Mouse (Mus musculus) kidney, embryonic 15.5 days (tissue): ENCODE measurements around the gene C3. TPM values are rescaled to one million over a fixed set of nuclear protein-coding genes. Genes with fewer than 3 reads are reported as not detected.

ENCODE experiments used
- ATAC-seq: fragments of 200-750 bp; cut with Nextera tagmentation; replicated peaks from 2 replicates; pipeline ENCODE4 v1.8.0; 2017; ENCODE audit warnings: moderate TSS enrichment; ENCODE audit not compliant: low FRiP score
- H3K27ac ChIP-seq: fragments of 300-500 bp; sonication (generic); 2 replicates; pipeline ENCODE4 v1.5.1; 2015; ENCODE audit warnings: mild to moderate bottlenecking, inconsistent platforms
- H3K27me3 ChIP-seq: fragments of 300-500 bp; sonication (generic); 2 replicates; pipeline ENCODE4 v1.6.1; 2015; ENCODE audit warnings: inconsistent platforms
- H3K36me3 ChIP-seq: fragments of 300-500 bp; sonication (generic); 2 replicates; pipeline ENCODE4 v1.6.1; 2015; ENCODE audit warnings: inconsistent platforms
- H3K4me1 ChIP-seq: fragments of 300-500 bp; sonication (generic); 2 replicates; pipeline ENCODE4 v1.6.1; 2015; ENCODE audit warnings: inconsistent platforms
- H3K4me2 ChIP-seq: fragments of 300-500 bp; sonication (generic); 2 replicates; pipeline ENCODE4 v1.6.1; 2015; ENCODE audit warnings: moderate library complexity, mild to moderate bottlenecking, inconsistent platforms
- H3K4me3 ChIP-seq: fragments of 300-500 bp; sonication (generic); replicated peaks from 2 replicates; pipeline ENCODE4 v1.5.1; 2015; ENCODE audit warnings: mild to moderate bottlenecking, inconsistent platforms
- H3K9ac ChIP-seq: fragments of 300-500 bp; sonication (generic); 2 replicates; pipeline ENCODE4 v1.6.1; 2015; ENCODE audit warnings: mild to moderate bottlenecking, inconsistent platforms
- H3K9me3 ChIP-seq: fragments of 300-500 bp; sonication (generic); replicated peaks from 2 replicates; pipeline ENCODE4 v1.6.1; 2016; ENCODE audit warnings: inconsistent platforms
- WGBS: fragments of 180-500 bp; shearing (Covaris S2); methylation state at CpG from one replicate; pipeline ENCODE4 v1.1.7; 2015; ENCODE audit warnings: mixed read lengths; 5-methylcytosine and 5-hydroxymethylcytosine counted together
- polyA plus RNA-seq: library from polyadenylated mRNA; unstranded; fragments of >200 nt; fragmentation: Nextera tagmentation; extraction: Ambion mirVana; gene quantifications from 2 replicates; pipeline ENCODE4 v1.2.1, GENCODE M21; 2015

C3 gene
- polyA plus RNA-seq, 1 experiment from 2014 or later, result 5.4 TPM

GRCm38 (mm10) chr17:57249186-57250181 is 21.5 kb upstream of the C3 start, which contains the start of gene Trip10:
Gene Trip10, plus strand, starts transcription at chr17:57249455.
- Histone ChIP-seq H3K4me3 (peak within 1 kb of the TSS; percentile 74), H3K27ac (peak within 1 kb of the TSS; percentile 94), H3K27me3 (no peaks in the 10 kb centered on the region), H3K4me2 (peak within 1 kb of the TSS; percentile 94), H3K9ac (peak within 1 kb of the TSS; percentile 73), H3K4me1 (peaks cover 36% of the 10 kb centered on the region), H3K36me3 (peaks cover 24% of the 10 kb centered on the region), H3K9me3 (no peaks in the 10 kb centered on the region)
- peak; percentile 23 for ATAC-seq
- under 1% methylated on average over 50 of the region's 52 CpGs for WGBS

- Histone ChIP-seq H3K4me2 (peak overlapping the region; percentile 94), H3K4me3 (peak overlapping the region; percentile 74), H3K36me3 (peaks cover 24% of the 10 kb centered on the region), H3K9me3 (no peaks in the 10 kb centered on the region), H3K4me1 (peaks cover 36% of the 10 kb centered on the region), H3K27me3 (no peaks in the 10 kb centered on the region), H3K9ac (peak overlapping the region; percentile 42), H3K27ac (peak overlapping the region; percentile 94)
- WGBS, result 6% methylated on average over 13 of the region's 13 CpGs
- ATAC-seq, result no peak
Observed at GRCm38 (mm10) chr17:57248771-57249170, 20.8 kb upstream of the C3 start.

GRCm38 (mm10) chr17:57248201-57248699 is 20.3 kb upstream of the C3 start, which contains the start of gene Gpr108:
Gene Gpr108, minus strand, starts transcription at chr17:57248446.
- H3K9ac ChIP-seq, result peak within 1 kb of the TSS; percentile 73
- peaks cover 36% of the 10 kb centered on the region for H3K4me1 ChIP-seq
- H3K4me2 ChIP-seq, result peak within 1 kb of the TSS; percentile 94
- H3K4me3 ChIP-seq, result peak within 1 kb of the TSS; percentile 74
- H3K27me3 ChIP-seq, result no peaks in the 10 kb centered on the region
- under 1% methylated on average over 12 of the region's 12 CpGs for WGBS
- H3K9me3 ChIP-seq, result no peaks in the 10 kb centered on the region
- H3K36me3 ChIP-seq, result peaks cover 22% of the 10 kb centered on the region
- peak; percentile 61 for ATAC-seq
- H3K27ac ChIP-seq, result peak within 1 kb of the TSS; percentile 97

- WGBS, result under 1% methylated on average over 46 of the region's 46 CpGs
- peaks cover 36% of the 10 kb centered on the region for H3K4me1 ChIP-seq
- peak; percentile 92 for ATAC-seq
- H3K4me2 ChIP-seq, result peak overlapping the region; percentile 94
- peak overlapping the region; percentile 74 for H3K4me3 ChIP-seq
- H3K36me3 ChIP-seq, result peaks cover 24% of the 10 kb centered on the region
- H3K9ac ChIP-seq, result peak overlapping the region; percentile 73
- H3K27ac ChIP-seq, result peak overlapping the region; percentile 97
- H3K27me3 ChIP-seq, result no peaks in the 10 kb centered on the region
- no peaks in the 10 kb centered on the region for H3K9me3 ChIP-seq
Observed at GRCm38 (mm10) chr17:57247393-57248200, 19.7 kb upstream of the C3 start.

- Histone ChIP-seq H3K27me3 (no peaks in the 10 kb centered on the region), H3K27ac (peak overlapping the region; percentile 97), H3K36me3 (peaks cover 30% of the 10 kb centered on the region), H3K4me1 (peaks cover 36% of the 10 kb centered on the region), H3K4me2 (peak overlapping the region; percentile 94), H3K9ac (peak overlapping the region; percentile 73), H3K9me3 (no peaks in the 10 kb centered on the region), H3K4me3 (peak overlapping the region; percentile 74)
- peak; percentile 0; the same call in 1 of the 2 replicates for ATAC-seq
- 2% methylated on average over 18 of the region's 18 CpGs for whole genome bisulfite sequencing
Observed at GRCm38 (mm10) chr17:57246663-57247392, 18.9 kb upstream of the C3 start.

- Histone ChIP-seq H3K27me3 (no peaks in the 10 kb centered on the region), H3K4me1 (peaks cover 27% of the 10 kb centered on the region), H3K36me3 (peaks cover 35% of the 10 kb centered on the region), H3K9ac (no peak overlapping the region), H3K27ac (no peak overlapping the region), H3K4me2 (no peak overlapping the region), H3K9me3 (0 out of 2 replicates have a peak, but pooled peaks cover 3% of the 10 kb centered on the region), H3K4me3 (no peak overlapping the region)
- 90% methylated on average over 10 of the region's 10 CpGs for WGBS
- no peak for ATAC-seq
Observed at GRCm38 (mm10) chr17:57245311-57245929, 17.5 kb upstream of the C3 start.

- Histone ChIP-seq H3K4me1 (peaks cover 21% of the 10 kb centered on the region), H3K9me3 (0 out of 2 replicates have a peak, but pooled peaks cover 3% of the 10 kb centered on the region), H3K4me3 (no peak overlapping the region), H3K36me3 (peaks cover 35% of the 10 kb centered on the region), H3K27me3 (no peaks in the 10 kb centered on the region), H3K4me2 (no peak overlapping the region), H3K9ac (no peak overlapping the region), H3K27ac (no peak overlapping the region)
- 63% methylated on average over 10 of the region's 10 CpGs for WGBS
- no peak for ATAC-seq
Observed at GRCm38 (mm10) chr17:57243650-57244370, 15.9 kb upstream of the C3 start.

- peaks cover 6% of the 10 kb centered on the region; the same call in 1 of the 2 replicates for H3K4me1 ChIP-seq
- H3K27ac ChIP-seq, result no peak overlapping the region
- no peaks in the 10 kb centered on the region for H3K27me3 ChIP-seq
- no peak overlapping the region for H3K9ac ChIP-seq
- H3K9me3 ChIP-seq, result 0 out of 2 replicates have a peak, but pooled peaks cover 3% of the 10 kb centered on the region
- ATAC-seq, result no peak
- no peak overlapping the region for H3K4me2 ChIP-seq
- WGBS, result 92% methylated on average over 9 of the region's 9 CpGs
- H3K4me3 ChIP-seq, result no peak overlapping the region
- peaks cover 51% of the 10 kb centered on the region for H3K36me3 ChIP-seq
Observed at GRCm38 (mm10) chr17:57237181-57237580, 9.2 kb upstream of the C3 start.

GRCm38 (mm10) chr17:57235803-57236202 is 7.9 kb upstream of the C3 start:
- WGBS, result 91% methylated on average over 5 of the region's 5 CpGs
- Histone ChIP-seq H3K27me3 (no peaks in the 10 kb centered on the region), H3K4me1 (peaks cover 6% of the 10 kb centered on the region; the same call in 1 of the 2 replicates), H3K36me3 (peaks cover 43% of the 10 kb centered on the region), H3K4me3 (no peak overlapping the region), H3K9me3 (no peaks in the 10 kb centered on the region), H3K27ac (no peak overlapping the region), H3K4me2 (no peak overlapping the region), H3K9ac (no peak overlapping the region)
- no peak for ATAC-seq

- Histone ChIP-seq H3K4me3 (no peak overlapping the region), H3K4me2 (0 out of 2 replicates have a peak overlapping the region, but pooled peaks have one; percentile 30), H3K9ac (no peak overlapping the region), H3K27me3 (no peaks in the 10 kb centered on the region), H3K36me3 (peaks cover 43% of the 10 kb centered on the region), H3K4me1 (peaks cover 6% of the 10 kb centered on the region; the same call in 1 of the 2 replicates), H3K27ac (peak overlapping the region; percentile 33; the same call in 1 of the 2 replicates), H3K9me3 (no peaks in the 10 kb centered on the region)
- WGBS, result 76% methylated on average over 12 of the region's 12 CpGs
- peak; percentile 37 for ATAC-seq
Observed at GRCm38 (mm10) chr17:57234254-57234928, 6.5 kb upstream of the C3 start.
